Mouse (Mus musculus) liver, embryonic 13.5 days (tissue): ENCODE measurements around the gene Zbtb20. TPM values are rescaled to one million over a fixed set of nuclear protein-coding genes. Genes with fewer than 3 reads are reported as not detected.

Source experiments
- ATAC-seq: fragments of 200-750 bp; cut with Nextera tagmentation; 2 replicates; pipeline ENCODE4 v1.8.0; 2017; ENCODE audit warnings: low read depth, mild to moderate bottlenecking, moderate number of reproducible peaks, moderate library complexity
- DNase-seq: peaks from one replicate; pipeline ENCODE4 v3.0.0; 2022
- H3K27ac ChIP-seq: fragments of 300-500 bp; sonication (generic); 2 replicates; pipeline ENCODE4 v1.5.1; 2015; ENCODE audit warnings: moderate library complexity, mild to moderate bottlenecking, inconsistent platforms
- H3K27me3 ChIP-seq: fragments of 300-500 bp; sonication (generic); 2 replicates; pipeline ENCODE4 v1.6.1; 2015; ENCODE audit warnings: mild to moderate bottlenecking, inconsistent platforms
- H3K36me3 ChIP-seq: fragments of 300-500 bp; sonication (generic); 2 replicates; pipeline ENCODE4 v1.6.1; 2015; ENCODE audit warnings: mild to moderate bottlenecking, inconsistent platforms
- H3K4me1 ChIP-seq: fragments of 300-500 bp; sonication (generic); replicated peaks from 2 replicates; pipeline ENCODE4 v1.6.1; 2015; ENCODE audit warnings: inconsistent platforms
- H3K4me2 ChIP-seq: fragments of 300-500 bp; sonication (generic); 2 replicates; pipeline ENCODE4 v1.6.1; 2015; ENCODE audit warnings: inconsistent platforms, mild to moderate bottlenecking, moderate library complexity
- H3K4me3 ChIP-seq: fragments of 300-500 bp; sonication (generic); replicated peaks from 2 replicates; pipeline ENCODE4 v1.5.1; 2015; ENCODE audit warnings: mild to moderate bottlenecking, inconsistent platforms
- H3K9ac ChIP-seq: fragments of 300-500 bp; sonication (generic); 2 replicates; pipeline ENCODE4 v1.6.1; 2015; ENCODE audit warnings: mild to moderate bottlenecking, inconsistent platforms
- H3K9me3 ChIP-seq: fragments of 300-500 bp; sonication (generic); replicated peaks from 2 replicates; pipeline ENCODE4 v1.6.1; 2016; ENCODE audit warnings: inconsistent platforms
- WGBS: fragments of 180-500 bp; shearing (Covaris S2); methylation state at CpG from one replicate; pipeline ENCODE4 v1.1.7; 2015; ENCODE audit not compliant: insufficient replicate concordance; 5-methylcytosine and 5-hydroxymethylcytosine counted together
- polyA plus RNA-seq: library from polyadenylated mRNA; unstranded; fragments of >200 nt; fragmentation: Nextera tagmentation; extraction: Ambion mirVana; gene quantifications from 2 replicates; pipeline ENCODE4 v1.2.1, GENCODE M21; 2015

The Zbtb20 gene
- polyA plus RNA-seq, 1 experiment from 2014 or later: 2.5 TPM

- H3K4me1 ChIP-seq: no peaks in the 10 kb centered on the region
- H3K9me3 ChIP-seq: no peaks in the 10 kb centered on the region
- no peaks in the 10 kb centered on the region for H3K27me3 ChIP-seq
- no peak overlapping the region for H3K4me2 ChIP-seq
- H3K9ac ChIP-seq: no peak overlapping the region
- H3K27ac ChIP-seq: no peak overlapping the region
- H3K4me3 ChIP-seq: no peak overlapping the region
- H3K36me3 ChIP-seq: no peaks in the 10 kb centered on the region
- ATAC-seq (no peak), DNase-seq (no peak)
- 66% methylated on average over 5 of the region's 5 CpGs for WGBS
These were observed 532.9 kb downstream of the Zbtb20 start for GRCm38 (mm10) chr16:43408622-43409021.

GRCm38 (mm10) chr16:43409108-43409909, 533.6 kb downstream of the Zbtb20 start:
- Histone ChIP-seq H3K27me3 (no peaks in the 10 kb centered on the region), H3K9me3 (no peaks in the 10 kb centered on the region), H3K36me3 (no peaks in the 10 kb centered on the region), H3K27ac (no peak overlapping the region), H3K4me3 (no peak overlapping the region), H3K9ac (no peak overlapping the region), H3K4me2 (no peak overlapping the region), H3K4me1 (no peaks in the 10 kb centered on the region)
- no peak for DNase-seq
- 57% methylated on average over 4 of the region's 4 CpGs for WGBS
- no peak for ATAC-seq

- 70% methylated on average over 12 of the region's 12 CpGs for WGBS
- no peak for DNase-seq
- no peak for ATAC-seq
These were observed 534.4 kb downstream of the Zbtb20 start for GRCm38 (mm10) chr16:43409910-43410612.

DNA sequence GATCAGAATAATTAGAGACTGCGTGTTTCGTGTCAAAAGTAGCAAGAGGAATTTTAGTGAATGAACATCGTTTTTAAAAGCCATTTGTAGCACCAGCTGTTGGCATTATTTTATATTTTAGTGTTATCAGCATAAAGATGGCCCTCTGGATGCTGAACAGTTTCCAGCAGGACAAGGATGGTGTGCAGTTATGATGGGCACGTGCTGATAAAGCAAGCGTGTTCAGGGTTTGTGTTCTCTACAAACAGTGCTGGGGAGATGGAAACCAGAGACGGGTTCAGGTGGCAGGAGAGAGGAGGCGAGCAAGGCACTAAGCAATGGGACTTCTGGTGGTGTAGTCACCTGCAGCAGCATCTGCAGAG, 534.9 kb downstream of the Zbtb20 start:
- Histone ChIP-seq H3K9me3 (no peaks in the 10 kb centered on the region), H3K36me3 (no peaks in the 10 kb centered on the region), H3K27ac (no peak overlapping the region), H3K4me2 (no peak overlapping the region), H3K4me3 (no peak overlapping the region), H3K9ac (no peak overlapping the region), H3K27me3 (no peaks in the 10 kb centered on the region), H3K4me1 (no peaks in the 10 kb centered on the region)
- no peak for DNase-seq
- 69% methylated on average over 7 of the region's 7 CpGs for WGBS
- ATAC-seq: no peak

More at GRCm38 (mm10) chr16:43409910-43410612, 534.4 kb downstream of the Zbtb20 start:
- no peaks in the 10 kb centered on the region for H3K9me3 ChIP-seq
- H3K4me3 ChIP-seq: no peak overlapping the region
- H3K4me1 ChIP-seq: no peaks in the 10 kb centered on the region
- H3K9ac ChIP-seq: no peak overlapping the region
- H3K4me2 ChIP-seq: no peak overlapping the region
- no peak overlapping the region for H3K27ac ChIP-seq
- H3K27me3 ChIP-seq: no peaks in the 10 kb centered on the region
- no peaks in the 10 kb centered on the region for H3K36me3 ChIP-seq

- Histone ChIP-seq H3K27ac (no peak overlapping the region), H3K27me3 (no peaks in the 10 kb centered on the region), H3K9ac (no peak overlapping the region), H3K9me3 (no peaks in the 10 kb centered on the region), H3K4me2 (no peak overlapping the region), H3K4me1 (no peaks in the 10 kb centered on the region), H3K36me3 (no peaks in the 10 kb centered on the region), H3K4me3 (no peak overlapping the region)
- WGBS: 56% methylated on average over 4 of the region's 4 CpGs
- DNase-seq: no peak
- ATAC-seq: no peak
These were observed 540.2 kb downstream of the Zbtb20 start for GRCm38 (mm10) chr16:43415864-43416263.

- H3K4me1 ChIP-seq: no peaks in the 10 kb centered on the region
- H3K9me3 ChIP-seq: no peaks in the 10 kb centered on the region
- no peak overlapping the region for H3K9ac ChIP-seq
- H3K27ac ChIP-seq: no peak overlapping the region
- WGBS: 16% methylated on average over 2 of the region's 2 CpGs
- H3K4me3 ChIP-seq: no peak overlapping the region
- ATAC-seq: no peak
- no peak overlapping the region for H3K4me2 ChIP-seq
- no peaks in the 10 kb centered on the region for H3K36me3 ChIP-seq
- DNase-seq: no peak
- no peaks in the 10 kb centered on the region for H3K27me3 ChIP-seq
These were observed 544.2 kb downstream of the Zbtb20 start for GRCm38 (mm10) chr16:43419923-43420322.

DNA sequence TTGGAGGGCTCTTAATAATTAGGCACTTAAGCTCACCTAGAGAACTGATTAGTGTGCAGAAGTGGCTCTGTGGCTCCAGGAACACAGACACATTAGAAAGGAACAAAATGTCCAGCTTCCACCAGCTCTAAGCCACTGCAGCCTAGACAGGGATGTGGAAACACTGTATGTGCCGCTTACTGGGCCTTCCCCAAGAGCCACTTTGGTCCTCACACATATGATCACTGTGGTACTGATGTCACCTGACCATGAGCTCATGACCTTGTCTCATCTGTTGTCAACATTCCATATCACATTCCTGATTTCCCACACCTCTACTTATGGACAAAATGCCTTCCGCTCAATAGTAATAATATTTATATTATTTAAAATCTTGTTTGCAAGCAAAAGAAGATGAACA, 553.3 kb downstream of the Zbtb20 start:
- no peaks in the 10 kb centered on the region for H3K4me1 ChIP-seq
- ATAC-seq (no peak), DNase-seq (no peak)
- 60% methylated on average over 2 of the region's 2 CpGs for WGBS
- no peak overlapping the region for H3K27ac ChIP-seq
- no peaks in the 10 kb centered on the region for H3K36me3 ChIP-seq
- H3K9ac ChIP-seq: no peak overlapping the region
- H3K4me2 ChIP-seq: no peak overlapping the region
- no peak overlapping the region for H3K4me3 ChIP-seq
- H3K9me3 ChIP-seq: no peaks in the 10 kb centered on the region
- H3K27me3 ChIP-seq: no peaks in the 10 kb centered on the region

DNA sequence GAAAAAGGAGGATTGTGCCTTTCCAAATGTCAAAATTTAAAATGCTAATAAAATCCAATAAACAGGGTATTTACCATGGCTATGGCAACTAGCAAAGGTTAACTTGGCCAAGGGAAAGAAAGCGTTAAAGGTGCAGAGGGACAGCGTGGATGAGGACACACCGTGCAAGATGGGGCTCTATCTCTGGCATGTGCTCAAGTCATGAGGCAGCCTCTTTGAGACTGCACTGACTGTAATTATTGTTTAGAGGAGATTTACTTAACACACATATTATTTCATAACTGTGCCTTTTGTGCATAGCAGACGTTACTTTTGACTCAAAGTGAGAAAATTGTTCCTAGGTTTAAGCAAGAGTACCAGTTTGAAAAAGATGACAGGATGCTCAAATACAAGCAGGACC, 554.3 kb downstream of the Zbtb20 start:
- Histone ChIP-seq H3K27me3 (no peaks in the 10 kb centered on the region), H3K4me2 (no peak overlapping the region), H3K4me1 (no peaks in the 10 kb centered on the region), H3K27ac (no peak overlapping the region), H3K9ac (no peak overlapping the region), H3K9me3 (no peaks in the 10 kb centered on the region), H3K36me3 (no peaks in the 10 kb centered on the region), H3K4me3 (no peak overlapping the region)
- DNase-seq (no peak), ATAC-seq (no peak)
- 71% methylated on average over 4 of the region's 4 CpGs for WGBS

DNA sequence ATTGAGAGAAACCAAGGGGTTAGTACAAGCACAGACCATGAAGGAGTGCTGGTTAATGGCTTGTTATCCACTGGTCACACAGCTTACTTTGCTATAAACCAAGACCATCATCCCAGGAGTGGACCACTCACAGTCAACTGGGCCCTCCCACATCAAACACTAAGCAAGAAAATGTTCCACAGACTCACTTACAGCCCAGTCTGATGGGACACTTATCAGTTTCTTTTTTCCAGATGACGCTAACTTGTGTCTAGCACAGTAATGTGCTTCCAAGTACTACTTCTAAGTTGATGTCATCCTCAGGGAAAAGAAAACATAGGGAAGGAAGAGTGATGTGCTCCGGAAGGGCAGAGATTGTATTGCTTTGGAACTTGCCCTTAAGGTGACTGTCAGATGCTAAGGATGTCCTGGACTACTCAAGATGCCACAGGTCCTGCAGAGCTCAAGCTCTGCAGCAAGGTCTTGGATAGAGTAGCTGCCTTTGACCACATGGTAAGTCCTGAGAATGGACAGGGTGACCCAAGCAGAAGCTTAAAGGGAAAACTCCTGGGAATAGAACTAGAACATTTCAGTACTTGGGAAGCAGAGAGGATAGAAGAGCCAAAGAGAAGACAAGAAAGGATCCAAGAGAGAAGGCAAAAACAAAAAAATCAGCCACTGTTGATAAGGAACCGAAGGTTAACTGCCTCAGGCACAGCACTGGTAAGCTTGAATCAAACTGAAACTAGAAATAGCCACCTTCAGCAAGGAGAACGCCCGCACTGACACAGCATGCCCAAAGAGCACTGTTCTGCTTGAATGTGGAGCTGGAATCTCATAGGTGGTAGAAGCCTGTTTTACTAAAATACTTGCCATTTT, 556.1 kb downstream of the Zbtb20 start:
- Histone ChIP-seq H3K4me2 (no peak overlapping the region), H3K4me3 (no peak overlapping the region), H3K9me3 (no peaks in the 10 kb centered on the region), H3K9ac (no peak overlapping the region), H3K4me1 (no peaks in the 10 kb centered on the region), H3K27ac (no peak overlapping the region), H3K27me3 (no peaks in the 10 kb centered on the region), H3K36me3 (no peaks in the 10 kb centered on the region)
- 68% methylated on average over 5 of the region's 5 CpGs for WGBS
- no peak for ATAC-seq
- DNase-seq: no peak

DNA sequence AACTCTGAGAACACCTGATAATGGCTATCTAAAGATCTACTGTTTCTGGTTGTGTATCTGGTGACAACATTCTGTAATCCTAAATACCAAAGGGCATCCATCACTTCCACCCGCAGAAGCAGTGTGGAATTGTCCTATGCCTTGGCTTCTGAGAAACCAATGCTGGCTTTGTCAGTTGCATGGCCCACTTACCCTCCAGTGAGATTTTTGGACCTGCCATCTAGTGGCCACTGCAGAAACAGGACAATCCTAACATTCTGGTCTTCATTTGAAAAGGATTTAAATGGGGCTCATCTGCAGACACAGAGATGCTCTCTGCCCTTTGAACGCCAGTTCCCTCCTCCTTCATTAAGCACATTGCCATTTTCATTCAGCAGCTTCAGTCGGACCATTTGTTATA, 559.3 kb downstream of the Zbtb20 start:
- no peak overlapping the region for H3K4me3 ChIP-seq
- H3K4me1 ChIP-seq: no peaks in the 10 kb centered on the region
- no peak overlapping the region for H3K4me2 ChIP-seq
- no peaks in the 10 kb centered on the region for H3K9me3 ChIP-seq
- no peak overlapping the region for H3K27ac ChIP-seq
- 40% methylated on average over 3 of the region's 3 CpGs for WGBS
- ATAC-seq (no peak), DNase-seq (no peak)
- H3K9ac ChIP-seq: no peak overlapping the region
- no peaks in the 10 kb centered on the region for H3K27me3 ChIP-seq
- H3K36me3 ChIP-seq: no peaks in the 10 kb centered on the region

- Histone ChIP-seq H3K4me2 (no peak overlapping the region), H3K36me3 (no peaks in the 10 kb centered on the region), H3K9ac (no peak overlapping the region), H3K9me3 (no peaks in the 10 kb centered on the region), H3K4me3 (no peak overlapping the region), H3K27ac (no peak overlapping the region), H3K27me3 (no peaks in the 10 kb centered on the region), H3K4me1 (no peaks in the 10 kb centered on the region)
- WGBS: 45% methylated on average over 8 of the region's 8 CpGs
- ATAC-seq: no peak
- DNase-seq: no peak
These were observed 563.2 kb downstream of the Zbtb20 start for GRCm38 (mm10) chr16:43438878-43439371.
